Mouse (Mus musculus) cortical plate, adult 2 months (tissue): Measurements from ENCODE around the gene Zfp575. TPM values are rescaled to one million over a fixed set of nuclear protein-coding genes. Genes with fewer than 3 reads are reported as not detected.

Source experiments
- H3K27ac ChIP-seq: fragments of 200-500 bp; 2 replicates; pipeline ENCODE4 v1.5.1; 2012; ENCODE audit warnings: low read length, control low read depth, inconsistent platforms; ENCODE audit not compliant: insufficient read depth
- H3K4me1 ChIP-seq: fragments of 200-500 bp; 2 replicates; pipeline ENCODE4 v1.6.1; 2011; ENCODE audit warnings: low read length; ENCODE audit not compliant: control insufficient read depth, insufficient read depth
- H3K4me3 ChIP-seq: fragments of 200-500 bp; 2 replicates; pipeline ENCODE4 v1.5.1; 2011; ENCODE audit warnings: mild to moderate bottlenecking, low read length, control low read depth; ENCODE audit not compliant: insufficient read depth
- CTCF ChIP-seq: fragments of 200-500 bp; IDR thresholded peaks from 2 replicates; pipeline ENCODE4 v1.5.1; 2011; ENCODE audit warnings: mild to moderate bottlenecking, control low read depth, low read length; ENCODE audit not compliant: insufficient read depth; ENCODE audit errors: extremely low read depth
- POLR2A ChIP-seq: fragments of 200-500 bp; IDR thresholded peaks from 2 replicates; pipeline ENCODE4 v1.6.1; 2011; ENCODE audit warnings: mild to moderate bottlenecking, low read length, control low read depth; ENCODE audit not compliant: insufficient read depth; ENCODE audit errors: extremely low read depth
- polyA plus RNA-seq: library from polyadenylated mRNA; depleted of rRNA; stranded (reverse); fragments of >200 nt; gene quantifications from 2 replicates; pipeline ENCODE4 v1.2.3, GENCODE M21; 2012

The Zfp575 gene
- polyA plus RNA-seq, 1 experiment, result 7.3 TPM

DNA sequence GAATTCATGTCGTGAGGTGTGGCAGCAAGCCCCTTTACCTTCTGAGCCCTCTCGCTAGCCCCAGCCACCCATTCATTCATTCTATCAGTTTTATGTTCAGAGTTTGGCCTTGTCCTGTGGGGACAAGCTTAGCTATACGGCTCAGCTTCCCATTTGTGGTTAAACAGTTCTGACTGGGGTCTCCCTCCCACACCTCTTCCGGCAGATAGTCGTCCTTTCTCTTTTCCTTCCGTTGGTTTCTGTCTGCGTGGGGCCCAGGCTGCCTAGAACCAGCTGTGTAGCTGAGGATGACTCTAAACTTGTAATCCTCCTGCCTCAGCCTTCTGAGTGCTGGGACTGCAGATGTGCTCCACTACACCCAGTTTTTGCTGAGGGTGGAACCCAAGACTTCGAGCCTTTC lies 30.3 kb upstream of the Zfp575 start:
- Histone ChIP-seq H3K4me1 (no peaks in the 10 kb centered on the region), H3K27ac (no peak overlapping the region), H3K4me3 (no peak overlapping the region)
- TF ChIP-seq CTCF (no peak), POLR2A (no peak)

DNA sequence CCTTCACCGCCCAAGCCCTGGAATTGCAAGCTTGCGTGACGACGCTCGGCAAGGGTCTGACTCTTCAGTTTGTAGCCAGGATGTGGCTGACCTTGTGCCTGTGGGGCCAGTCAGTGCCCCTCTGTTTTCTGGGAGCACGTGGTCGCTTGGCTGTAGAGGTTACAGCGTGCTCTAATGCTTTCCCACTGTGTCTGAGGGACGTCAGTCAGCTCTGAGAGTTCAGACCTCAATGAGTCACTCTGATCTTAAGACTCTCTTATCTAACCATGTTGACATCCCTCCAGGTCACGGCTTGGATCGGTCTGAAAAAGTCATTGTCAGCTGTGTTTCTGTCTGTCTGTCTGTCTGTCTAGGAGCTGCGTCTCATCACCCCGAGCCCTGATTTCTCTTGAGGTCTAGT lies 27.4 kb upstream of the Zfp575 start:
- TF ChIP-seq POLR2A, result no peak
- TF ChIP-seq CTCF, result no peak
- Histone ChIP-seq H3K4me3 (no peak overlapping the region), H3K4me1 (no peaks in the 10 kb centered on the region), H3K27ac (no peak overlapping the region)

DNA sequence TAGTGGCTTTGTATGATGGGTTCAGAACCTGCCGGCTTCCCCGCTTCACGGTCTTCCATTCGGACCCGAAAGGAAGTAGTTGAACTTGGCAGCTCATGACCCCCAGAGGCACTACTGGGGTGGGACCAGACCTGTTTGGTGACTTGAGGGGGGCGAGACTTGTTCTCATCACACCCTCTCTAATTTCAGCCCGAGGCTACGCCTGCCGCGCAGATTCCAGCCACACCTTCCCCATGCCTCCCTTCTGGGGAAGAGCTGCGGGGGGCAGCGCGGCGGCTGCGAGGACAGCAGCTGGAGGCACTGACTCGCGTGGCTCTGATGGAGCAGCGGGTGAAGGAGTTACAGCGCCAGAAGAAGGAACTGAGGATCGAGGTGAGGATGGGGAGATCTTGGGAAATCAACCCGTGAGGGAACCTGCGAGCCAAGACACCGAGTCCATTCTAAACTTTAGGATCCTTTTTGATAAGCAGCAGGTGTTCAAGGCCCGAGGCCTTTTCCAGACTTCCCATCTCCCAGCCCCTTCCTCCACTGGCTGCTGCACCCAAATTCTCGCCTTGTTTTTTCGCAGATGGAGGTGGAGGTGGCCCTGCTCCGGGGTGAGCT lies 25.0 kb upstream of the Zfp575 start:
- no peak overlapping the region for H3K4me3 ChIP-seq
- no peaks in the 10 kb centered on the region for H3K4me1 ChIP-seq
- TF ChIP-seq POLR2A (no peak), CTCF (no peak)
- H3K27ac ChIP-seq, result no peak overlapping the region

DNA sequence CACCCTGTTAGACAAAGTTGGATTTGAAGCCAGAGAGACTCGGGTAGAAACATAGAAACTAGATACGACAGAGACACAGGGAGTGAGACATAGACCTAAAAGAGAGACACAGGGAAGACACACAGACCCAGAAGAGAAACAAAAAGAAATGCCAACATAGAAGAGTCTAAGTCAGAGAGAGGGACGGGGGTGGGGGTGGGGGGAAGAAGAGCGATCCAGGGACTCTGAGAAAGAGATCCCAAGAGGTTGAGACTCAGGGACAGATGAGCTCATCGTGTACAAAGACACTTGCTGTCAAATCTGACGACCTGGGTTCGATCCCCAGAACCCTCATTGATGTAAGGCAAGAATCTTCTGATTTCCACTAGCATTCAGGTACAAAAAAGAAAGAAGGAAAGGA lies 24.3 kb upstream of the Zfp575 start:
- no peak overlapping the region for H3K27ac ChIP-seq
- no peaks in the 10 kb centered on the region for H3K4me1 ChIP-seq
- TF ChIP-seq POLR2A, result no peak
- TF ChIP-seq CTCF, result no peak
- H3K4me3 ChIP-seq, result no peak overlapping the region

DNA sequence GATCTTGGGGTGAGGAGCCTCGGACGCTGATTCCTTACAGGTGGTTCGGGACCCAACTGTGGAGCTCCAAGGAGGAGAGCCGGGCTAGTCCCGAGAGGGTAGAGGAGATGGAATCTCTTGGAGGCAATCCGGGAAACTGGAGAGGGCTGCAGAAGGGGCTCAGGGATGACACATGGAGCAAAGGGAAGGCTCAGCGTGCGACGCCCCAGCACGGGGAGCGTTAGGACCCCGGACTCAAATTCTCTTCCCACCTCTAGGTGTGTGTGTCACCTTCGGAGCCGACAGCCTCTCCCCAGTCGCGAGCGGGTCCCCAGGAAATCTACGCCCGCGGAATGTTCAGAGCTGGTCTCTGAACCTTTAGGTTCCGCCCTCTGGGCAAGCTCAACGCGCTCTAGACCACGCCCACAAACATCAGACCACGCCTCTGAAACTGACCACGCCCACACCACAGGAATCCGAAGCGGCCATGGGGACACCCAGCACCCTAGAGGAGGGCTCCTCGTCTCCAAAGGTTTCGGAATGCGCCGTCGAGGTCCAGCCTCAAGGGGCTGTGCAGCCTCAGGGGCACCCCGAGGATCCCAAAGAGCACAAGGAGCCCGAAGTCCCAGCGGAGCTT lies 23.5 kb upstream of the Zfp575 start:
- Histone ChIP-seq H3K27ac (no peak overlapping the region), H3K4me3 (peak overlapping the region; percentile 22), H3K4me1 (no peaks in the 10 kb centered on the region)
- TF ChIP-seq POLR2A, result no peak
- no peak for TF ChIP-seq CTCF

DNA sequence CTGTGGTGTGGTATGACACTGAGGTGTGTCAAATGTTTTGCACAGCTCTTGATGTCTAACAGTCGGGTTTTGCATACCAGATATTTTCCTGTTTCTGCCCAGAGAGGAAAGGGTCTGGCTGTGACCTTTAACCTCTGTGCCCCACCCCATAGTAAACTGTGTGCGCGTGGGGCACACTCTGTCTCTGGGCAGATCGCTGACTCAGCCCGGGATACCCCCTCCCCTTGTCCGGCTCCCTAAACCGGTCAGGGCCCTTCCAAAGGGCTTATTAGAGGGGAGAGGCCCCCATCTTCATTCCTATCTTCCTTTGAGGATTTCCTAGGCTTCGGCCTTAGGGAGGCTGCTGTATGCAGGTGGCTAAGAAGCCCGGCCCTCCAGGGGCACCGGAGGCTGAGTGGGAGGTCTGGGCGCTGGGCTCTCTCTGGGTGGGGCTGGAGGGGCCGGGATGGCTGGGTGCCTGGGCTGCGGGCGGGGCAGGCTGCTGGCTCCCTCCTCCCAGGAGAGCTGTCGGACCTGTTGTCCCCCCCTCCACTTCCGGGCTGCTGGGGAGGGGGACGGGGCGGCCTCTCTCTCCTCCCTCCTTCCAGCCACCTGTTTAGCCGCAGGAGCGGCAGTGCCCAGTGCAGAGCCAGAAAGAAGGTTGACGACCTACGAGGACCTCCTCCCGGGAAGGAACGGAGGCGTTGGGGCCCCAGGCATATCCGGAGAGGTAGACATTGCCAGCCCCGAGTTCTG lies 22.9 kb upstream of the Zfp575 start, which contains the start of gene Phldb3:
Gene Phldb3, plus strand, starts transcription at position 620 of the 735 bp plus-strand sequence.
- H3K4me1 ChIP-seq, result no peaks in the 10 kb centered on the region
- peak within 1 kb of the TSS; percentile 22 for H3K4me3 ChIP-seq
- TF ChIP-seq CTCF, result no peak
- no peak for TF ChIP-seq POLR2A
- no peak within 1 kb of the TSS for H3K27ac ChIP-seq

DNA sequence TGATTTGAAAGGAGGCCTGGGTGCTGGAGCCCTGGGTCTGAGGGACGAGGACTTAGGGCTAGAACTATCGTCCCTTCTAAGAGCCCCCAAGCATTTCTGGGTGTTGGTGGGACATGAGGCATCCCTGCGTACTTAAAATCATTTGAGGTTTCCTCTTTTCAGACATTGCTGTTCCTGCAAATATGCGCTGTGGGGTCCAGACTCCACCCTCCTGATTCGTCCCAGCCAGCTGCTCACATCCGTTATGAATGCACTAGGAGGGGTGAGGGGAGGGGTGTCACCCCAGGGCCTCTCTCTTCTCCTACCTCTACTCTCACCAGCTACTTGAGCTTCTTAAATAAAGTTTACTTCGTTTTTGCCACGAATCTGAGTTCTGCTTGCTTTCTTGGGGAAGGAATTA lies 21.1 kb upstream of the Zfp575 start:
- H3K4me3 ChIP-seq, result no peak overlapping the region
- TF ChIP-seq POLR2A (no peak), CTCF (no peak)
- H3K27ac ChIP-seq, result no peak overlapping the region
- H3K4me1 ChIP-seq, result no peaks in the 10 kb centered on the region

DNA sequence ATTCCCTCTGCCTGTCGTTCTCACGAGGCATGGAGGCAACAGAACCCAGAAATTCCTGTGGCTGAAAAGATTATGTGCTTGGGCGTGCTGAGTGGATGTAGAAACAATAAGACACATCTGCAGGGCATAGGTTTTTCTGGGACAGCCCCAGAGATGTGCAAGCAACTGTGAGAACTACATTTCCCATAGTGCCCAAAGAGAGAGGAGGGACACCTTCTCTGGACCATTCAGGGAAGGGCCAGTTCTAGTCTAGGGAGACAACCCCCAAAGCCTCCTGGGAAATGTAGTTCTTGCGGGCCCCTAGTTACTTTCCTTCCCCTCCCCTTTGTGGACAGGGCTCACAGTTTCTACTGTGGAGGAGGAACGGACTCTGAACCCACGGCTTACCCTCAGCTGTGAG lies 20.6 kb upstream of the Zfp575 start:
- no peak overlapping the region for H3K27ac ChIP-seq
- TF ChIP-seq POLR2A (no peak), CTCF (no peak)
- no peaks in the 10 kb centered on the region for H3K4me1 ChIP-seq
- H3K4me3 ChIP-seq, result no peak overlapping the region

DNA sequence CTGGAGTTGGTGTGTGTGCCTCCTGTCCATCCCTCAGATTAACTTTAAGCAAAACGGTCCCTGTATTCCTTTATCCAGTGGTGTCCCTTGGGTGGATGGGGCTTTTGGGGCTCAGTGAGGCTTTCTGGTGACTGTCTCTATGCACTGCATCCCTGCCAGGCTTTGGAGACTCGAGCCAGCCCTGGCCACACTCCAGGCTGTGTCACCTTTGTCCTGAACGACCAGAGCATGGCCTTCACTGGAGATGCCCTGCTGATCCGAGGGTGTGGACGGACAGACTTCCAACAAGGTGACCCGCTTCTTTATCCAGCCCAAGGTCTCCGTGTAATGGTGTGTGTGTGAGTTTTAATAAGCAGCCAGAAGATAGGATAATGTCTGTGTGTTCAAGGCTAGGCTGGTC lies 18.6 kb upstream of the Zfp575 start:
- H3K4me1 ChIP-seq, result no peaks in the 10 kb centered on the region
- H3K27ac ChIP-seq, result no peak overlapping the region
- no peak for TF ChIP-seq POLR2A
- TF ChIP-seq CTCF, result no peak
- H3K4me3 ChIP-seq, result no peak overlapping the region

DNA sequence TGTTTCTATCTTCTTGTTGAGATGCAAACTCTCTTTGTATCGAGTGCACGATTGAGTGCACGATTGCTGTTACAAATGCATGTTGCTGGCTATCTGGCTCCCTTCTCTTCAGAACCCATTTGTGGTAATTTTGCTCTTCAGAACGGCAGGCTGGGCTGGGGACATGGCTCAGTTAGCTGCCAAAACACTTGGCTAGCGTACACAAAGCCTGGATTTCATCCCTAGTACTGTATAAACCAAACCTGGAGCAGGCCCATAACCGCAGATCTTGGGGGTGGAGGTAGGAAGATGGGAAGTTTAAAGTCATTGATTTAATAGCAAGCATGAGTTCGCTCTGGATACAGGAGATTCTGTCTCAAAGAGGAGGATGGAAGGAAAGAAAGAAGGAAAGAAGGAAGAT lies 18.1 kb upstream of the Zfp575 start:
- Histone ChIP-seq H3K4me1 (no peaks in the 10 kb centered on the region), H3K27ac (no peak overlapping the region), H3K4me3 (no peak overlapping the region)
- TF ChIP-seq CTCF, result no peak
- no peak for TF ChIP-seq POLR2A
